Mouse (Mus musculus) cortical plate, adult 2 months (tissue): ENCODE measurements around the gene Il31ra.

Experiments
- CTCF ChIP-seq: fragments of 200-500 bp; IDR thresholded peaks from 2 replicates; pipeline ENCODE4 v1.5.1; 2011; ENCODE audit warnings: mild to moderate bottlenecking, control low read depth, low read length; ENCODE audit not compliant: insufficient read depth; ENCODE audit errors: extremely low read depth
- POLR2A ChIP-seq: fragments of 200-500 bp; IDR thresholded peaks from 2 replicates; pipeline ENCODE4 v1.6.1; 2011; ENCODE audit warnings: mild to moderate bottlenecking, low read length, control low read depth; ENCODE audit not compliant: insufficient read depth; ENCODE audit errors: extremely low read depth

DNA sequence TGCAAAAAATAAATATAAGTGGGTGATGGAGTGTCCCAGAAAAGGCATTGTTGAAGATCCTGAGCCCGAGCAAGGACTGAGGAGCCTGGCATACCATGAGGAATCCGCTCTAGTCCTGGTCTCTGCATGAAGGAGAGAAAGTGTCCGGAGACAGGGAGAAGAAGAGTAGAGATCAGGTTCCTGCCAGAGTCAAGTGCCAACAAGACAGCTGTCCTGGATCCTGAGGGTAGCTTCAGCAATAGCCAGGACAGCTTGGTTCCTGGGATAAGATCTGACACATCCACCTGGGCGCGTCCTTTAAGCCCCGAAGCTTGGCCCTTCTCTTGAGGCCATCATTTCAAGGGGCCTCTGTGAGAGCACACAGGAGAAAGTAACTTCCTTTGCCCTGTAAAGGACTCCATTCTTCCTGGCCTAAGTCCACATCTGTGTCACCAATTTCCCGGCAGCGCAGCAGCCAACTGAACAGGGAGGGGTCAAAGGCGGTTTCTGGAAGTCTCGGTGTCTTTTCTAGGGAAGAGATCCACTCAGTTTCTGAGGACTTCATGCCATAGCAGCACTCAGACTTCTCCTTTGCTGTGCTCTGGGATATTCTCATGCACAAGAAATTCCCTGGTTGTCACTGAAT, 70.7 kb downstream of the Il31ra start:
- no peak for TF ChIP-seq CTCF
- no peak for TF ChIP-seq POLR2A
